Mouse (Mus musculus): ENCODE measurements at regions not wholly inside any gene's neighbourhood (a gene's known extent, or its start where the extent isn't known, plus 50 kb on each side); places are given as distances from the start of the nearest gene placed in this dataset.

GRCm38 (mm10) chr7:138051696-138052095, 345.8 kb downstream of the Tcerg1l start:
- no peak for TF ChIP-seq POLR2A (IDR thresholded peaks at IDR 0.05; ENCODE audit: control insufficient read depth in 1 of 2, insufficient read depth in 1 of 2, low read depth in 1 of 2, low read length in 2 of 2, poor library complexity in 1 of 2)
- no peak for TF ChIP-seq MXI1 (IDR thresholded peaks at IDR 0.05; ENCODE audit: low read depth, low read length)
- no peak for TF ChIP-seq CTCF (IDR thresholded peaks at IDR 0.05 in 2 of 3, conservative IDR thresholded peaks at IDR 0.05 in 1 of 3; ENCODE audit: control insufficient read depth in 1 of 3, insufficient read depth in 1 of 3, low read depth in 2 of 3, low read length in 3 of 3, poor library complexity in 1 of 3, severe bottlenecking in 1 of 3)
- no peak for TF ChIP-seq USF2 (IDR thresholded peaks at IDR 0.05; ENCODE audit: borderline replicate concordance in 1 of 2, insufficient read depth in 1 of 2, low read depth in 1 of 2, low read length in 2 of 2)
- TF ChIP-seq ZC3H11A (IDR thresholded peaks at IDR 0.05; ENCODE audit: low read depth, low read length), result no peak
- no peak for TF ChIP-seq USF1 (IDR thresholded peaks at IDR 0.05; ENCODE audit: low read depth, low read length)
- no peak for TF ChIP-seq EP300 (IDR thresholded peaks at IDR 0.05; ENCODE audit: low read depth in 1 of 2, low read length in 2 of 2)
- TF ChIP-seq GATA1 (IDR thresholded peaks at IDR 0.05; ENCODE audit: low read depth, low read length), result no peak
- TF ChIP-seq POLR2AphosphoS2 (IDR thresholded peaks at IDR 0.05; ENCODE audit: low read length), result no peak
- no peak for TF ChIP-seq SMC3 (IDR thresholded peaks at IDR 0.05; ENCODE audit: low read depth, low read length)
- no peak for TF ChIP-seq HCFC1 (IDR thresholded peaks at IDR 0.05; ENCODE audit: low read depth, low read length)
- no peak for TF ChIP-seq MEF2A (IDR thresholded peaks at IDR 0.05; ENCODE audit: extremely low read depth, insufficient replicate concordance, low read depth, low read length, poor library complexity, severe bottlenecking)
